Comparison of ENCODE assay signal across 8 mouse cellular contexts in the genomic region with DNA sequence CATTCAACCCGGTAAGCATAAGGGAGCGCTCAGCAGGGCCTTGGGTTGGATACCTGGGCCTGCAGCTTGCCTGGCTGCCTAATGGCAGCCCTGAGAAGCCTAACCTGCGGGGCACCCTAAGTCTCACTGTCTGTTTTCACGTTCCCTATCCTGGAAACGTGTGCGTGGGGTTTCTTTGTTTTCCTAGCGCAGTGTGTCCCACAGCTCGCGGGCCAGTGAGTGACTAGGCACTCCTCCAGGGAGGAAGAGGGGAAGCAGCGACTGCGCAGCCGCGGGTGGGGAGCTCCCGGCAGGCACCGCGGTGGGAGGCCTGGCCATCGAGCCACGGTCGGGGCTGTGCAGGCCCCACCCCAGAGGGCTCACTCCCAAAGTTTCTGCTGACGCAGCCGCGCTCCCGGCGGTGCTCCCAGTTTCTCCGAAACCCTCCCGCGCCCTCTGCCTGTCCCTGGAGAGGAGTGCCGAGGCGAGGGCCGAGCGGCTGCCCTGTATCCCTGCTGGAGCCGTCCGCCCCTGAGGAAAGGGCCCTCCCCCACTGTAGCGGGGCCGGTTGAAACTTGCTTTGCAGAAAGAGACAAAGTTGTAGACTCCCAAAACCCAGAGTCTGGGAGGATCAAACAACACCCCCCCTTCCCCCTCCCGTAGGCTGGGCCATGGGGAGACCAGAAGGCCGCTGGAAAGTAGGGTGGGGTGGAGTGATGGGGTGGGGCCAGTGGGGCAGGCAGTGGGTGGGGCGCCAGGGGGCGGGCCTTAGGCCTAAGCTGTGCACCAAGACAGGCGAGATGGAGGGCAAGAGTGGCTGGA.
DNase-seq lines count a peak whose midpoint lies in the region; ATAC-seq and TF ChIP-seq lines count a peak whose summit lies in the region.

No protein-coding gene starts in this region.

- H3K4me1 ChIP-seq in embryonic facial prominence, embryonic 13.5 days = peaks cover 44% of the 10 kb centered on the region
- H3K4me1 ChIP-seq in limb, embryonic 14.5 days (ENCODE audit: control insufficient read depth, insufficient read depth, low read length) = peaks cover 8% of the 10 kb centered on the region; the same call in 1 of the 2 replicates
- H3K4me1 ChIP-seq in midbrain, postnatal 0 days (ENCODE audit: insufficient read depth, low read length) = peaks cover 6% of the 10 kb centered on the region

- peak overlapping the region; percentile 100 for H3K27ac ChIP-seq in embryonic facial prominence, embryonic 13.5 days
- H3K27ac ChIP-seq in limb, embryonic 14.5 days (replicated peaks; ENCODE audit: low read depth, low read length) = peak overlapping the region; percentile 99
- H3K27ac ChIP-seq in midbrain, postnatal 0 days (ENCODE audit: low read depth, low read length) = peak overlapping the region; percentile 68

- H3K36me3 ChIP-seq in embryonic facial prominence, embryonic 13.5 days = no peaks in the 10 kb centered on the region
- no peaks in the 10 kb centered on the region for H3K36me3 ChIP-seq in limb, embryonic 14.5 days (ENCODE audit: control insufficient read depth, insufficient read depth, low read length)
- H3K36me3 ChIP-seq in midbrain, postnatal 0 days (ENCODE audit: insufficient read depth, low read length) = no peaks in the 10 kb centered on the region

- peak; percentile 98 for DNase-seq in 3134 (ENCODE audit: extremely low read depth, insufficient read length, low spot score)
- peak; percentile 98 to 99 for DNase-seq in adrenal gland, postnatal 36 days
- peak; percentile 96 for DNase-seq in heart, adult 8-10 months (ENCODE audit: low spot score)
- peak; percentile 98 for DNase-seq in kidney, adult 9 months
- DNase-seq in limb, embryonic 14.5 days (ENCODE audit: low spot score) = peak; percentile 95
- peak; percentile 90 for DNase-seq in midbrain, postnatal 0 days (ENCODE audit: low spot score)
- DNase-seq in spleen, postnatal 14 days (ENCODE audit: low spot score in 2 of 2) = peak; percentile 87 to 88

- peak; percentile 96 for ATAC-seq in embryonic facial prominence, embryonic 13.5 days (ENCODE audit: insufficient number of reproducible peaks, insufficient read depth, low FRiP score, low TSS enrichment, low read depth)
- ATAC-seq in limb, embryonic 14.5 days (ENCODE audit: low FRiP score, low read depth) = peak; percentile 96
- peak; percentile 92 for ATAC-seq in midbrain, postnatal 0 days (ENCODE audit: low FRiP score)

- WGBS in embryonic facial prominence, embryonic 13.5 days = 1% methylated on average over 40 of the region's 40 CpGs
- WGBS in limb, embryonic 14.5 days = under 1% methylated on average over 26 of the region's 40 CpGs
- 2% methylated on average over 29 of the region's 40 CpGs for WGBS in midbrain, postnatal 0 days

- H3K4me3 ChIP-seq in embryonic facial prominence, embryonic 13.5 days = peak overlapping the region; percentile 56
- H3K4me3 ChIP-seq in limb, embryonic 14.5 days (replicated peaks; ENCODE audit: low read length) = peak overlapping the region; percentile 55
- H3K4me3 ChIP-seq in midbrain, postnatal 0 days (ENCODE audit: low read depth, low read length) = peak overlapping the region; percentile 49

- peak; percentile 58 for TF ChIP-seq CTCF in midbrain, postnatal 0 days (IDR thresholded peaks at IDR 0.05)

- no peaks in the 10 kb centered on the region for H3K27me3 ChIP-seq in embryonic facial prominence, embryonic 13.5 days
- no peaks in the 10 kb centered on the region for H3K27me3 ChIP-seq in limb, embryonic 14.5 days (ENCODE audit: control insufficient read depth, insufficient read depth, low read length)
- no peaks in the 10 kb centered on the region for H3K27me3 ChIP-seq in midbrain, postnatal 0 days (ENCODE audit: insufficient read depth, low read length)

- H3K9ac ChIP-seq in embryonic facial prominence, embryonic 13.5 days = peak overlapping the region; percentile 85
- peak overlapping the region; percentile 89 for H3K9ac ChIP-seq in limb, embryonic 14.5 days (ENCODE audit: low read depth, low read length, severe bottlenecking)
- H3K9ac ChIP-seq in midbrain, postnatal 0 days (replicated peaks; ENCODE audit: low read length, poor library complexity, severe bottlenecking) = peak overlapping the region; percentile 70

- H3K4me2 ChIP-seq in embryonic facial prominence, embryonic 13.5 days = peak overlapping the region; percentile 75
- H3K4me2 ChIP-seq in limb, embryonic 14.5 days (replicated peaks; ENCODE audit: low read depth, low read length, severe bottlenecking) = peak overlapping the region; percentile 72
- peak overlapping the region; percentile 80 for H3K4me2 ChIP-seq in midbrain, postnatal 0 days (ENCODE audit: low read depth, low read length, poor library complexity, severe bottlenecking)

- no peaks in the 10 kb centered on the region for H3K9me3 ChIP-seq in embryonic facial prominence, embryonic 13.5 days
- H3K9me3 ChIP-seq in limb, embryonic 14.5 days (ENCODE audit: control insufficient read depth, low read length) = no peaks in the 10 kb centered on the region
- H3K9me3 ChIP-seq in midbrain, postnatal 0 days (ENCODE audit: low read length) = no peaks in the 10 kb centered on the region

- TF ChIP-seq POLR2A in limb, embryonic 14.5 days (IDR thresholded peaks at IDR 0.05; ENCODE audit: borderline replicate concordance, extremely low read depth, insufficient read depth, insufficient read length) = 0 out of 2 replicates have a peak, but pooled peaks have one; percentile 52

Comparison
In these comparisons a context has a peak if more than half of its experiments do, and no peak if none do; other contexts are left out.
1. Peak in every context shown above with its lines: DNase-seq, ATAC-seq, H3K4me3 ChIP-seq and H3K27ac ChIP-seq.